Mouse (Mus musculus): ENCODE data around the gene Kcna3. TPM values are rescaled to one million over a fixed set of nuclear protein-coding genes. Genes with fewer than 3 reads are reported as not detected.

Kcna3 gene
- polyA plus RNA-seq, 1 experiment from 2014 or later, result 0.29 TPM

DNA sequence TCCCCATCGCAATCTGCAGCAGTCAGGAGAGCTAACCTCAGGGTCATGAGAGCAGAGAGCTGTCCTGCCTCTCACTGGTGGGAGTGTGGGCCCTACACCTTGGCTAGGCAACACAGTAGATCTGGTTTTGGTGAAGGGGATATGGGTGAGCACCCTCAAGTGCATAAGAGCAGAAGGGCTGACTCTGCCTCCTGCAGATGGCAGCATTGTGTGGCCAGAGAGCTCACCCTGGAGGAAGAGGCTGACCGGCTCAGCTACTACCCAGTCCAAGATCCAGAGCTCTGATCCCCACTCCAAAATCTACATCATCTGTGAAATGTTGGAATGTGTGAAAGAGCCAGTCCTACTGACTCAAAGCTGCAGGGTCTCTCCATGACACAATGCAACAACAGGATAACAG, 37.9 kb downstream of the Kcna3 start:
- no peaks in the 10 kb centered on the region for H3K27me3 ChIP-seq (replicated peaks; ENCODE audit: control insufficient read depth, insufficient read depth, low read length)
- WGBS, result 59% methylated on average over 2 of the region's 2 CpGs
- H3K9ac ChIP-seq (ENCODE audit: low read depth, low read length), result no peak overlapping the region
- no peak overlapping the region for H3K4me2 ChIP-seq (replicated peaks; ENCODE audit: low read depth)
- no peaks in the 10 kb centered on the region for H3K9me3 ChIP-seq (ENCODE audit: control insufficient read depth)
- no peak overlapping the region for H3K27ac ChIP-seq (ENCODE audit: low read depth, low read length)
- peak; percentile 54 for TF ChIP-seq CTCF (IDR thresholded peaks at IDR 0.05; ENCODE audit: low read depth)
- no peaks in the 10 kb centered on the region for H3K36me3 ChIP-seq (ENCODE audit: control insufficient read depth, insufficient read depth)
- H3K4me3 ChIP-seq (ENCODE audit: low read depth, low read length), result no peak overlapping the region
- ATAC-seq, result no peak
- no peaks in the 10 kb centered on the region for H3K4me1 ChIP-seq (replicated peaks; ENCODE audit: control insufficient read depth, insufficient read depth, low read length)

- no peaks in the 10 kb centered on the region for H3K4me1 ChIP-seq (replicated peaks; ENCODE audit: control insufficient read depth, insufficient read depth, low read length)
- 57% methylated on average over 1 of the region's 1 CpGs for WGBS
- H3K4me2 ChIP-seq (replicated peaks; ENCODE audit: low read depth), result no peak overlapping the region
- peak; percentile 92 for ATAC-seq
- H3K9me3 ChIP-seq (ENCODE audit: control insufficient read depth), result no peaks in the 10 kb centered on the region
- H3K4me3 ChIP-seq (ENCODE audit: low read depth, low read length), result no peak overlapping the region
- H3K27ac ChIP-seq (ENCODE audit: low read depth, low read length), result no peak overlapping the region
- no peaks in the 10 kb centered on the region for H3K36me3 ChIP-seq (ENCODE audit: control insufficient read depth, insufficient read depth)
- no peak for TF ChIP-seq CTCF (IDR thresholded peaks at IDR 0.05; ENCODE audit: low read depth)
- no peak overlapping the region for H3K9ac ChIP-seq (ENCODE audit: low read depth, low read length)
- H3K27me3 ChIP-seq (replicated peaks; ENCODE audit: control insufficient read depth, insufficient read depth, low read length), result no peaks in the 10 kb centered on the region
Observed at GRCm38 (mm10) chr3:107075705-107076104, 39.7 kb downstream of the Kcna3 start.

GRCm38 (mm10) chr3:107076658-107077057, 40.7 kb downstream of the Kcna3 start:
- Histone ChIP-seq H3K4me3 (ENCODE audit: low read depth, low read length) (no peak overlapping the region), H3K9ac (ENCODE audit: low read depth, low read length) (no peak overlapping the region), H3K36me3 (ENCODE audit: control insufficient read depth, insufficient read depth) (no peaks in the 10 kb centered on the region), H3K4me1 (replicated peaks; ENCODE audit: control insufficient read depth, insufficient read depth, low read length) (no peaks in the 10 kb centered on the region), H3K4me2 (replicated peaks; ENCODE audit: low read depth) (no peak overlapping the region), H3K9me3 (ENCODE audit: control insufficient read depth) (no peaks in the 10 kb centered on the region), H3K27me3 (replicated peaks; ENCODE audit: control insufficient read depth, insufficient read depth, low read length) (no peaks in the 10 kb centered on the region), H3K27ac (ENCODE audit: low read depth, low read length) (no peak overlapping the region)
- WGBS, result 61% methylated on average over 3 of the region's 3 CpGs
- ATAC-seq, result no peak
- TF ChIP-seq CTCF (IDR thresholded peaks at IDR 0.05; ENCODE audit: low read depth), result no peak

DNA sequence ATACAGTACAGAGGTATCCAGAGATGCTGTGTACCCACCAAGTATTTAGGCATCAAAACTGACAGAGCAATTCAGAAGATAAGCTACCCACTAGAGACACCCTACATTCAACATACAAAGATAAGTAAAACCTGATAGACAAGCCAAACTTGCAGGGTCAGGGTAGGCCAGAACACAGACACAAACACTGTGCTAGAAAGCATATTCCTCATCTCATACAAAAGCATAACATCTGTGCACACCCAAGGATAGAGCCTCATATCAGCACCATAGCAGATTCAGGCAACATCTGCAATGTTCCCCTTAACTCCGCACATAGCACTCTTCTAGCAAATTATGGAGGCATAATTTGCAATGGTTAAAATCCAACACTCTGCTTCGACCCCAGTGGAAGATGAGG, 41.1 kb downstream of the Kcna3 start:
- Histone ChIP-seq H3K27ac (ENCODE audit: low read depth, low read length) (no peak overlapping the region), H3K9ac (ENCODE audit: low read depth, low read length) (no peak overlapping the region), H3K4me3 (ENCODE audit: low read depth, low read length) (no peak overlapping the region), H3K4me2 (replicated peaks; ENCODE audit: low read depth) (no peak overlapping the region), H3K27me3 (replicated peaks; ENCODE audit: control insufficient read depth, insufficient read depth, low read length) (no peaks in the 10 kb centered on the region), H3K4me1 (replicated peaks; ENCODE audit: control insufficient read depth, insufficient read depth, low read length) (no peaks in the 10 kb centered on the region), H3K36me3 (ENCODE audit: control insufficient read depth, insufficient read depth) (no peaks in the 10 kb centered on the region), H3K9me3 (ENCODE audit: control insufficient read depth) (no peaks in the 10 kb centered on the region)
- TF ChIP-seq CTCF (IDR thresholded peaks at IDR 0.05; ENCODE audit: low read depth), result no peak
- no peak for ATAC-seq
- WGBS, result 83% methylated on average over 2 of the region's 2 CpGs

- H3K27ac ChIP-seq (ENCODE audit: low read depth, low read length), result no peak overlapping the region
- no peak for TF ChIP-seq CTCF (IDR thresholded peaks at IDR 0.05; ENCODE audit: low read depth)
- H3K9me3 ChIP-seq (ENCODE audit: control insufficient read depth), result no peaks in the 10 kb centered on the region
- no peak overlapping the region for H3K4me2 ChIP-seq (replicated peaks; ENCODE audit: low read depth)
- no peak for ATAC-seq
- no peaks in the 10 kb centered on the region for H3K4me1 ChIP-seq (replicated peaks; ENCODE audit: control insufficient read depth, insufficient read depth, low read length)
- H3K27me3 ChIP-seq (replicated peaks; ENCODE audit: control insufficient read depth, insufficient read depth, low read length), result no peaks in the 10 kb centered on the region
- no peaks in the 10 kb centered on the region for H3K36me3 ChIP-seq (ENCODE audit: control insufficient read depth, insufficient read depth)
- H3K4me3 ChIP-seq (ENCODE audit: low read depth, low read length), result no peak overlapping the region
- no peak overlapping the region for H3K9ac ChIP-seq (ENCODE audit: low read depth, low read length)
- 80% methylated on average over 3 of the region's 3 CpGs for WGBS
Observed at GRCm38 (mm10) chr3:107080803-107081202, 44.8 kb downstream of the Kcna3 start.

- no peak overlapping the region for H3K9ac ChIP-seq (ENCODE audit: low read depth, low read length)
- no peaks in the 10 kb centered on the region for H3K9me3 ChIP-seq (ENCODE audit: control insufficient read depth)
- 37% methylated on average over 3 of the region's 3 CpGs for WGBS
- H3K4me1 ChIP-seq (replicated peaks; ENCODE audit: control insufficient read depth, insufficient read depth, low read length), result no peaks in the 10 kb centered on the region
- H3K4me3 ChIP-seq (ENCODE audit: low read depth, low read length), result no peak overlapping the region
- ATAC-seq, result no peak
- TF ChIP-seq CTCF (IDR thresholded peaks at IDR 0.05; ENCODE audit: low read depth), result peak; percentile 70
- H3K4me2 ChIP-seq (replicated peaks; ENCODE audit: low read depth), result no peak overlapping the region
- no peaks in the 10 kb centered on the region for H3K27me3 ChIP-seq (replicated peaks; ENCODE audit: control insufficient read depth, insufficient read depth, low read length)
- no peaks in the 10 kb centered on the region for H3K36me3 ChIP-seq (ENCODE audit: control insufficient read depth, insufficient read depth)
- no peak overlapping the region for H3K27ac ChIP-seq (ENCODE audit: low read depth, low read length)
Observed at GRCm38 (mm10) chr3:107081227-107081626, 45.3 kb downstream of the Kcna3 start.

DNA sequence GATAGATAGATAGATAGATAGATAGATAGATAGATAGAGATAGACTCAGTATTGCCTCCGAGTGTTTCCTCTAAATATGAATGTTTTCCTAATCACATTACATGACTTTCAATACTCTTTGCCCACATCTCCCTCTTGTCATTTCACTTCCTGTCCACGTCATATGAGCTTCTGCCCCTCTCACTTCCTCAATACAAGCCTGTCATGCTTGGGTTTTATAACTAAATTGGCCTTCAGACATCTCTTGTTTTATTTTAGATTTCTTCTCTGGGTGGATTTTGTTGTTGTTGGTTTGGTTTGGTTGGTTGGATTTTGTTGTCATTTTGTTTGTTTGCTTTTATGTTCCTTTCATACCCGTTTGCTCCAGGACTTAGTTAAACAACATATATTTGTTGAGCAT, 48.6 kb downstream of the Kcna3 start:
- Histone ChIP-seq H3K4me3 (ENCODE audit: low read depth, low read length) (no peak overlapping the region), H3K36me3 (ENCODE audit: control insufficient read depth, insufficient read depth) (no peaks in the 10 kb centered on the region), H3K4me2 (replicated peaks; ENCODE audit: low read depth) (no peak overlapping the region), H3K27ac (ENCODE audit: low read depth, low read length) (no peak overlapping the region), H3K9me3 (ENCODE audit: control insufficient read depth) (no peaks in the 10 kb centered on the region), H3K4me1 (replicated peaks; ENCODE audit: control insufficient read depth, insufficient read depth, low read length) (no peaks in the 10 kb centered on the region), H3K9ac (ENCODE audit: low read depth, low read length) (no peak overlapping the region), H3K27me3 (replicated peaks; ENCODE audit: control insufficient read depth, insufficient read depth, low read length) (no peaks in the 10 kb centered on the region)
- ATAC-seq, result no peak
- WGBS, result 77% methylated on average over 3 of the region's 3 CpGs
- TF ChIP-seq CTCF (IDR thresholded peaks at IDR 0.05; ENCODE audit: low read depth), result no peak

Data from intestine, postnatal 0 days (tissue).